Mouse (Mus musculus): ENCODE results near the gene Tusc1. TPM values are rescaled to one million over a fixed set of nuclear protein-coding genes. Genes with fewer than 3 reads are reported as not detected.

The Tusc1 gene
- 2.3 and 2.8 TPM in 2 replicates for polyA plus RNA-seq (2016; fragmentation: Nextera tagmentation; extraction: Ambion mirVana)

DNA sequence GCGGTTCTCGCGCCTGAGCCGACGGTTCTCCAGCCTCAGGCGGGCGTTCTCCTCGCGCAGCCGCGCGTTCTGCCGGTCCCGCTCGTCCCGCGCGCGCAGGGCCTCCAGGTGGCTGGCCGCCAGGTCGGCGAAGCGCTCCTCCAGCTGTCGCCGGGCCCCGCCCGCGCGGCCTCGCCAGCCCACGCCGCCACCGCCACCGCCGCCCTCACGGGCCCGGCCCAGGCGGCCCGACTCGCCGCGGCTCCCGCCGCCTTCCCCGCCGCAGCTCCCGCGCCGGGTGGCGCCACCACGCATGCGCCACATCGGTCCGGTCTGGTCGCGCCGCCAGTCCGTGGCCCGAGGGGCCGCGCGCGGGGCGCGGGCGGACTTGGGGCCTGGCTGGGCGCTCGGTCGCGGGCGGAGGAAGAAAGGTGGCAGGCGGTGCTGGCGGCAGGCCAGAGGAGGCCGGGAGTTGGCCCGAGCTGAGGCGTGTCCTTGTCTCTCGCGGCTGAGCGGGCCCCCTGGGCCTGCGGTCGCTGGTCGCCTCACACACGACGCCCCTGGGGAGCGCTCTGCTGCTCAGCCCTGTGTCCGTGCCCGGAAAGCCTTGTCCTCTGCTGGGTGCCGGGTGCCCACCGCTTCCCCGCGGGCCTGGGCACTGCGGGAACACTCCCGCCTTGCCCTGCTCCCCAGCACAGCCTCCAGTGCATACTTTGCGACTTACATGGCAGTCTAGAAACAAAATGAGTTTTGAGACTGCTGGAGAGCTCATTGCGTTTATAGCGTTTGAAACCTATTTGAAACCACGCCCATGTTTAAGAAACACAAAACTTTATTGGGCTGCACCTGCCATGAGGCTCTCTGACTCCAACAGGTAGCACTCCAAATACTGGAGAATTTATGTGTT is at the start of gene Tusc1:
TSS of gene Tusc1 (minus strand) at position 394 of the 886 bp plus-strand sequence.
- peak; percentile 70 for DNase-seq (ENCODE audit: extremely low spot score, low spot score)
- peaks cover 11% of the 10 kb centered on the region for H3K4me1 ChIP-seq
- H3K36me3 ChIP-seq (replicated peaks), result no peaks in the 10 kb centered on the region
- peak within 1 kb of the TSS; percentile 96 for H3K27ac ChIP-seq
- H3K4me3 ChIP-seq, result peak within 1 kb of the TSS; percentile 75
- H3K9me3 ChIP-seq, result no peaks in the 10 kb centered on the region
- H3K27me3 ChIP-seq (ENCODE audit: poor library complexity, severe bottlenecking), result no peaks in the 10 kb centered on the region
- under 1% methylated on average over 89 of the region's 97 CpGs for WGBS

- Histone ChIP-seq H3K36me3 (replicated peaks) (no peaks in the 10 kb centered on the region), H3K4me3 (no peak overlapping the region), H3K27ac (no peak overlapping the region), H3K9me3 (no peaks in the 10 kb centered on the region), H3K4me1 (no peaks in the 10 kb centered on the region), H3K27me3 (ENCODE audit: poor library complexity, severe bottlenecking) (no peaks in the 10 kb centered on the region)
- 87% methylated on average over 2 of the region's 2 CpGs for WGBS
- DNase-seq (ENCODE audit: extremely low spot score, low spot score), result no peak
These were observed 17.6 kb upstream of the Tusc1 start for GRCm38 (mm10) chr4:93352930-93353329.

DNA sequence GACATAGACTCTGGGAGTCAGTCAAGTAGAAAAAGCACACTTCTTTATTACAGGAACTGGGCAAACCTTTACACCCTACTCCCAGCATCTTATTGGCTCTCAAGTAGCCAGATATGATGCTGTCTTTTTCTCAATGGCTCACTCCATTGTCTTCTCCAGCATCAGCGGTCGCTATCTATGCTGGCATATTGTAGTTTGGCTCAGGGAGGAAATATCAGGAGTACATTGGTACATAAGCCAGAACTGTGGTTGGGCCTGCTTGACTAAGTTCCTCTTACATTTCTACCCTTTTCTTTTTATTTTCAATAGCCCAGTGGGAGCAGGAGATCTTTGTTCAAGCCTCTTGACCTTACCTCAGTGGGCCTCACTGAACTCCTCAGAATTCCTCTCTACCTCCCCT is 9.0 kb upstream of the Tusc1 start:
- H3K27ac ChIP-seq, result no peak overlapping the region
- WGBS, result 95% methylated on average over 2 of the region's 2 CpGs
- no peaks in the 10 kb centered on the region for H3K9me3 ChIP-seq
- H3K27me3 ChIP-seq (ENCODE audit: poor library complexity, severe bottlenecking), result no peaks in the 10 kb centered on the region
- DNase-seq (ENCODE audit: extremely low spot score, low spot score), result no peak
- H3K4me1 ChIP-seq, result no peaks in the 10 kb centered on the region
- no peak overlapping the region for H3K4me3 ChIP-seq
- no peaks in the 10 kb centered on the region for H3K36me3 ChIP-seq (replicated peaks)

DNA sequence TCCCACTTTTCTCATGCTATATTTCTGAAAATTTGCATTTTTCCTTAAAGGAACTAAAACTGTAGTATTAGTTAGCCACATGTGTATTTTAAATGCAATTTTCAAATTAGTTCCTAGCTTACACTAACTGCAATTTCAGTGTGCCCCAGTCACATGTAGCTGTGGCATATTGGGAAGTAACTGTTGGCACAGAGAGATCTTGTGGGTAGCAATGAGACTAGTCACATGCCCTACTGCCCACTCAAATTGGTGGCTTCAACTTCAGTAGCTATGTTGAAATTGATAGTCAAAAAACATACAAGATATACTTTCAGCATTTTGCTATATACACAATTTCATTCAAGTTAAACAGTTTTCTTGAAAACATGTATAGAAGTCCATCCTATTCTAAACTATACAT is 6.3 kb upstream of the Tusc1 start:
- Histone ChIP-seq H3K4me3 (no peak overlapping the region), H3K4me1 (no peaks in the 10 kb centered on the region), H3K36me3 (replicated peaks) (no peaks in the 10 kb centered on the region), H3K27ac (no peak overlapping the region), H3K27me3 (ENCODE audit: poor library complexity, severe bottlenecking) (no peaks in the 10 kb centered on the region), H3K9me3 (no peaks in the 10 kb centered on the region)
- DNase-seq (ENCODE audit: extremely low spot score, low spot score), result no peak

DNA sequence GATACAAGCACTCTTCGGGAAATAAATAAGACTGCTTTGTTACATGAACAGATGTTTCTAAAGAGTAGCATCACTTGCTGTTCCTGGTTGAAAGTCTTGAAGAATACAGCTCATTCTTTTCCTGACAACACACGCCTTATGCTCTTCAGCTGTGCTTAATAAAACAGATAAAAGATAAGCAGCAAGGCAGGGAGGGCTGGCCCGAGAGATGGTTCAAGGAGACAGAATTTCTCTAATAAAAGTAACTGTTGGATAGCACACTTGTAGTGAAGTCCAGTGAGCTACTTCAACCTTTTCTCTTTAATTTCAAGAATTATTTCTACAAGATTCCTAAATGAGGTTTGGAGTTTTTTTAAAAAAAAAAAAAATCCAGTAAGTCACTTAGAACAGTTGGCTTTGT is 2.7 kb upstream of the Tusc1 start:
- Histone ChIP-seq H3K36me3 (replicated peaks) (no peaks in the 10 kb centered on the region), H3K27me3 (ENCODE audit: poor library complexity, severe bottlenecking) (no peaks in the 10 kb centered on the region), H3K4me3 (no peak overlapping the region), H3K4me1 (peaks cover 11% of the 10 kb centered on the region), H3K9me3 (no peaks in the 10 kb centered on the region), H3K27ac (no peak overlapping the region)
- no peak for DNase-seq (ENCODE audit: extremely low spot score, low spot score)
- WGBS, result 85% methylated on average over 3 of the region's 3 CpGs

DNA sequence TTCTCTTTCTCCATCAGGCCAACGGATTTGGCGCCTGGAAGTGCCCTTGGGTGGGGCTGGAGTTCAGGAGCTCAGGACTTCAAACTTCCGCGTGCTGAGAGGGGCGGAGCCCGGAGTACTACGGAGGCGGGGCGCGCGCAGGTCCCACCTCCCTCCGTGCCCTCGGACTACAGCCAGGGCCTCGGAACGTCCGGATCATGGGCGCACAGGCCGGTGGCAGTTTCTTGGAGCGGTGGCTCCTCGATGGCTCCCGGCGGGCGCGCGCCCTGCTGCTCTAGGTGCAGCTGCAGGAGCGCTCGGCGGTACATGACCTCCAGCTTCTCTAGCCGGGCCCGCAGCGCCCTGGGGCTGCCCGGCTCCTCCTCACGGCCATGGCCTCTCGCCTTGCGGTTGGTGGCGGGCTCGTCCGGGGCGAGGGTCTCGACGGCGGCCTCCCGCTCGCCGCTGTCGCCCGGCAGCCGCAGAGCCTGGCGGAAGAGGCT is 634 bp downstream of the Tusc1 start:
- H3K27me3 ChIP-seq (ENCODE audit: poor library complexity, severe bottlenecking), result no peaks in the 10 kb centered on the region
- no peaks in the 10 kb centered on the region for H3K9me3 ChIP-seq
- peak overlapping the region; percentile 96 for H3K27ac ChIP-seq
- peak; percentile 85 for DNase-seq (ENCODE audit: extremely low spot score, low spot score)
- WGBS, result under 1% methylated on average over 47 of the region's 49 CpGs
- H3K4me3 ChIP-seq, result peak overlapping the region; percentile 75
- peaks cover 11% of the 10 kb centered on the region for H3K4me1 ChIP-seq
- no peaks in the 10 kb centered on the region for H3K36me3 ChIP-seq (replicated peaks)

- Histone ChIP-seq H3K27me3 (ENCODE audit: poor library complexity, severe bottlenecking) (no peaks in the 10 kb centered on the region), H3K4me3 (no peak overlapping the region), H3K27ac (no peak overlapping the region), H3K4me1 (no peaks in the 10 kb centered on the region), H3K36me3 (replicated peaks) (no peaks in the 10 kb centered on the region), H3K9me3 (no peaks in the 10 kb centered on the region)
- WGBS, result 90% methylated on average over 3 of the region's 3 CpGs
- no peak for DNase-seq (ENCODE audit: extremely low spot score, low spot score)
These were observed 27.8 kb downstream of the Tusc1 start for GRCm38 (mm10) chr4:93307486-93307885.

GRCm38 (mm10) chr4:93286065-93286464 is 49.2 kb downstream of the Tusc1 start:
- H3K9me3 ChIP-seq, result no peaks in the 10 kb centered on the region
- H3K27ac ChIP-seq, result no peak overlapping the region
- no peak overlapping the region for H3K4me3 ChIP-seq
- H3K4me1 ChIP-seq, result no peaks in the 10 kb centered on the region
- WGBS, result 95% methylated on average over 4 of the region's 4 CpGs
- no peaks in the 10 kb centered on the region for H3K27me3 ChIP-seq (ENCODE audit: poor library complexity, severe bottlenecking)
- DNase-seq (ENCODE audit: extremely low spot score, low spot score), result no peak
- H3K36me3 ChIP-seq (replicated peaks), result no peaks in the 10 kb centered on the region

Measured in forebrain, embryonic 10.5 days (tissue).